Mouse (Mus musculus) embryonic stem cell, embryonic (primary cell): ENCODE results near the gene Plscr1.

Experiments
- CTCF ChIA-PET, 4 experiments: fragments of 300-600 bp in 2 of 4; fragments of 350-600 bp in 2 of 4; sonication (Branson Sonifier 250); formaldehyde crosslinking; loops; one replicate each; lab custom pipeline; 2022; ENCODE audit warnings: inconsistent platforms in 2 of 4; lab: Charles Lee
- POLR2A ChIA-PET, 4 experiments: fragments of 300-600 bp in 2 of 4; fragments of 350-600 bp in 2 of 4; sonication (Branson Sonifier 250); formaldehyde crosslinking; loops; one replicate each; lab custom pipeline; 2022; ENCODE audit warnings: antibody characterized with exemption in 4 of 4, inconsistent platforms in 1 of 4; lab: Charles Lee

Gene Plscr1

DNA sequence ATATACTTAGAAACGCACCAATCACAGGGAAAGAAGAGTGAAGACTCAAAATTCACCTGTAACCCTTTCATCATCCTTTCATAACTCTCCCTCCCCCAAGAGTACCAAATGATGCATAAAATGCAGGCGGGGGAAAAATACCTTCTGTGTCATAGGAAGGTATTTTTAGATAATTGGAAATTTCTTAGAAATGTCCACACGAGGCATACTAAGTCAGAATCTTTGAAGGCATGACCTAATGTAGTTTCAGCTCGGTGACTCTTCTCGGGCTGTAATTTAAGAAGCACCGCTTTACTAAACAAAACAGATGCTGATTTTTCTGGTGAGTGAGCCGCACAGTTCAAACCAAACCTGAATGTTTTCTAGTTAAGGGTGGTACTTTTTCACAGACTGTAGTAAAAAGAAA is at the start of gene Plscr1:
Plscr1 (plus strand) TSS at position 304 of the 406 bp plus-strand sequence.
- ChIA-PET CTCF (no interaction called here), POLR2A (interaction anchor here in 3 of 4 experiments (0.6 to 5.8 kb wide), 18 partner anchors 10 to 293 kb away, joined by 3 to 92 read pairs (median 7); partner anchors contain the start of genes Plscr2 (in 2 of the 3) and Plod2 (in 1 of the 3))

GRCm38 (mm10) chr9:92204397-92204796 is 45.2 kb upstream of the Plscr1 start:
- ChIA-PET POLR2A (no interaction called here), CTCF (no interaction called here)

- ChIA-PET POLR2A (no interaction called here), CTCF (no interaction called here)
Observed at GRCm38 (mm10) chr9:92207307-92207706, 42.2 kb upstream of the Plscr1 start.

DNA sequence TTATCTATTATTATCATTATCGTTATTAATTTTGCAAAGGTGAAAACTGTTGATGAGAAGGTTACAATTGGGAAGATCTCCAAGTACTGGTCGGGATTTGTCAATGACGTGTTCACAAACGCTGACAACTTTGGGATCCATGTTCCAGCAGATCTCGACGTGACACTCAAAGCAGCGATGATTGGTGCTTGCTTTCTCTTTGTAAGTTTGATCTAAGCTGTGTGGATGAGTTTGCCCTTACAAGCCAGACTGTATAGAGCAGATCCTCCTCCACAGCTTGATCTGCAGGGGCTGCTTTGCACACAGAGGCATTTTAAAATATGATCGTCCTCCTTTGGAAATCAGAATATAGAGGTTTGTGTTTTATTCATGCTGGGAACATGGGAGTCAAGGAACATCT is 41.8 kb upstream of the Plscr1 start:
- POLR2A ChIA-PET, result no interaction called here
- CTCF ChIA-PET, result interaction anchor here in 1 of 4 experiments (0.6 kb wide), 1 partner anchor 23 kb away, joined by 16 read pairs; no protein-coding TSS in a partner anchor

- ChIA-PET POLR2A (no interaction called here), CTCF (no interaction called here)
Observed at GRCm38 (mm10) chr9:92209850-92210249, 39.7 kb upstream of the Plscr1 start.

- CTCF ChIA-PET, result interaction anchor here in 1 of 4 experiments (0.6 kb wide), 1 partner anchor 53 kb away, joined by 4 read pairs; no protein-coding TSS in a partner anchor
Observed at GRCm38 (mm10) chr9:92210386-92210967, 39.1 kb upstream of the Plscr1 start.

DNA sequence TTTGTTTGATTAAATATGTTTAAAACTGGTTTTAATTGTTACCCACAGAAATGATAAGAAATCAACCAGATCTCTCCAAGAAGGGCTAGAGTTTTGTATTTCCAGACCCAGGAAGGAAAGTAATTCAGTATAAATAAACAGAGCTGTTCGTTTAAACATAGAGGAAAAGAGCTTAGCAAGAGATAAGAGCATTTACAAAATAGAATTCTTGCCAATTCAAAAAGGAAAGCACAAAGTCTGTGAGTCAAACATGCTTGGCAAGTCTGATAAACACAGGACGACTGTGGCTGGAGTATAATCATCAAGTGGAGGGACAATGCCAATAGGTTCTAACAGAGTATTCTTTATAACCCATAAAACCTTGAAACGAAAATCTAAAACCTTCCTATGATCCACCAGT is 38.5 kb upstream of the Plscr1 start:
- POLR2A ChIA-PET, result no interaction called here
- CTCF ChIA-PET, result interaction anchor here in 1 of 4 experiments (0.6 kb wide), 1 partner anchor 53 kb away, joined by 4 read pairs; no protein-coding TSS in a partner anchor

More at GRCm38 (mm10) chr9:92210386-92210967, 39.1 kb upstream of the Plscr1 start:
- POLR2A ChIA-PET, result no interaction called here

DNA sequence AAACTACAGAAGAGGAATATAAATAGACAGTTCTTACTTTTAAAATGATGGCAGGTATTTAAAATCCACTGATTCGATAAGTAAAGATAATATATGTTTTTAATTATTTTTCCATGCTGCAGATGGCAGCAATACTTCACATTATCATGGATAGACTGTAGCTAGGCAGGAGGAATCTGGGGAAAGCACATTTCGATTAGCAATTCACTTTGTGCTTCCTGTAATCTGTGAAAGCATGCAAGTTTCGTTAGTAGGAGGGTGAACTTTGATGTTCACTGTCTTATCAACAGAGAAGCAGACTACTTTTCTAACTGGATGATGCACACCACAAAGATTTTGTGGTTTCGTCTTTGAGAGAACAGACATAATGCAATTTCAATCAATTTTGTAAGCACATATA is 32.1 kb upstream of the Plscr1 start:
- ChIA-PET CTCF (no interaction called here), POLR2A (no interaction called here)

- CTCF ChIA-PET, result no interaction called here
- POLR2A ChIA-PET, result no interaction called here
Observed at GRCm38 (mm10) chr9:92217896-92218295, 31.7 kb upstream of the Plscr1 start.

GRCm38 (mm10) chr9:92220151-92220550 is 29.4 kb upstream of the Plscr1 start:
- ChIA-PET CTCF (no interaction called here), POLR2A (interaction anchor here in 1 of 4 experiments (0.7 kb wide), 1 partner anchor 1738 kb away, joined by 3 read pairs; no protein-coding TSS in a partner anchor)

DNA sequence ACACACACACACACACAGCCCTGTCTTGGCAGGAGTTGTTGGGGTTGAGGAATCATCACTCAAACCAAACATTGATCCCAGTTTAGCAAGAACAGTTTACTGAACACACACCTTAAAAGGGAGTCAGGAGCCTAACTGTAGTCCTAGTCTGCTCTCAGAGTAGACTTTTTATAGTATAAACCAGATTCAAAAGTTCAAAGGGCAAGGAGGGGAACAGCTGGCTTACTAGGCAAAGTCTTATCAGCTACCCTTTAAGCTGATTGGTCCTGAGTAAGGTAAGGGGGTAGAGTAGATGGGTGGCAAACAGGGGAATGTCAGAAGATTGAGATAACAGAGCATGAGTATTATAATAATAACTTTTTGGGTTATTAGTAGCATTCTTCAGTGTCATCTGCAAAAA is 28.1 kb upstream of the Plscr1 start:
- ChIA-PET POLR2A (no interaction called here), CTCF (no interaction called here)

DNA sequence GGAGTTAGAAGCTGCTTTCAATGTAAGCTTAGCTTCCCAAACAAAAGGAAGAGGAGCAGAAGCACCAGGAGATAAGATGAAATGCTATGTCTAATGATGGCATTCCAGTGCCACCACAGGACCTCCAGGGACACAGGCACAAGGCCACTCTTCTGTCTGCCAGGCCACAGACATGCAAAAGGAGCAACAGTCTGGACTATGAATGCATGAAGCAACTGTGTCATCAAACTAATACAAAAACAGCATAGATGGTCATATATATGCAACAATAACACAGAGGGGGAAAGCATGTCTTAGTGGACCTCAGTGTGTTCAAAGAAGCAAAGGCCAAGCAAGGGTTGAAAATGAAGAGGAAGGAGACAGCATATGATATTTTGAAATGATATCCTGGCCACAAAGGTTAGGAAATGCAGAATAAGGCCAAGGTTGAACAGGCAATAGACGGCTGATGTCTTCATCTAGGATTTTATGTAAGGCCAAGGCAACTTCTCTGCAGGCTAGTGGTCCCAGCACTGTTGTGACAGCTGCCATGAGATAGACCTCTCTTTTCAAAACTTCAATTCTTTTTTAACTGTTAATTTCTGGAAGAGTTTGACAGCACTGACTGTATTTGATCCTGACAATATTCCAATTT is 24.8 kb upstream of the Plscr1 start:
- ChIA-PET POLR2A (no interaction called here), CTCF (no interaction called here)

DNA sequence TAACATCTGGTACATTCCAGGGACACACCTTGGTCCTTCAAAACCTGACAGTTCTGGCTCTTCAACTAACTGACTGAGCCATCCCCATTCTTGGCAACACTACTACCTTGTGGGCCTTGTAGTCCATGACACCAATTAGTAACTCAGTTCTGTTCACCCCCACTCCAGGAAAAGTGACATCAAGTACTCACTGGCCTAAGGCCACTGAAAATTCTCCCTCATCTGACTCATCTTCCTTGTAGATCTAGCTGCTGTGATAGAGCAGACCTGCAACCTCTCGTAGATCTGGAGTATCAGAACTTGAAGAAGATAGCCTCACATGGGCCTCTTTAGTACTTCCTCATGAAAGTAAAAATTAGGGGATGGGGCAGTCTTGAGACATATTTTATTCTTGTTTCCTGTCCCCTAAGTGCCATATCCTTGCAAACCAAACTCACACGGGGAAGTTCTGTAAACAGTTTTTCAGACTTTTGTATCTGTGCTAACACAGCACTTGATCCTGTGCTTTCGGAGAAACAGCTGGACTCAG is 23.4 kb upstream of the Plscr1 start:
- ChIA-PET CTCF (no interaction called here), POLR2A (no interaction called here)

GRCm38 (mm10) chr9:92226795-92227194 is 22.8 kb upstream of the Plscr1 start:
- POLR2A ChIA-PET, result no interaction called here
- CTCF ChIA-PET, result no interaction called here

GRCm38 (mm10) chr9:92228867-92229832 is 20.4 kb upstream of the Plscr1 start:
- CTCF ChIA-PET, result interaction anchor here in 1 of 4 experiments (0.6 kb wide), 1 partner anchor 149 kb away, joined by 4 read pairs; no protein-coding TSS in a partner anchor
- POLR2A ChIA-PET, result interaction anchor here in 3 of 4 experiments (0.6 to 1.4 kb wide), 4 partner anchors 21 to 32 kb away, joined by 3 to 6 read pairs (median 3); partner anchors contain the start of gene Plscr1 (in 1 of the 3)

DNA sequence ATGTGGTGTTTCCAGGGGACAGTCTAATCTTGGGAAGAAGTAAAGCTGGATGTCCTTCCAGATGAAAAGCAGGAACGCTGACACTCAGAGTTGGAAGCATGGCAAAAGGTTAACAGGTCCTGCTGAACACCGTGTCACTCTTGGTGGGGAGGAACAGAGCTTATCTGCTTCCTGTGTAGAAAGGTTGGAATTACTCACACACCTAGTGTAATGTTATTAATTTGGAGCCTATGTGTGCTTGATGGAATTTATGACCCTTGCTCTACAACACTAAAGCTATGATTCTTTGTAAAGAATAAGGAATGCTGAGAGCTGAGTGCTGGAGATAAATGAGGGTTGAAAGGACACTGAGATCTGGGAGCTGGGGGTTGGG is 19.7 kb upstream of the Plscr1 start:
- ChIA-PET CTCF (interaction anchor here in 1 of 4 experiments (0.6 kb wide), 1 partner anchor 22 kb away, joined by 16 read pairs; no protein-coding TSS in a partner anchor), POLR2A (interaction anchor here in 3 of 4 experiments (0.6 to 1.2 kb wide), 6 partner anchors 20 to 479 kb away, joined by 3 read pairs; partner anchors contain the start of gene Plscr1 (in 1 of the 3))

- POLR2A ChIA-PET, result no interaction called here
- CTCF ChIA-PET, result no interaction called here
Observed at GRCm38 (mm10) chr9:92234901-92235458, 14.6 kb upstream of the Plscr1 start.

DNA sequence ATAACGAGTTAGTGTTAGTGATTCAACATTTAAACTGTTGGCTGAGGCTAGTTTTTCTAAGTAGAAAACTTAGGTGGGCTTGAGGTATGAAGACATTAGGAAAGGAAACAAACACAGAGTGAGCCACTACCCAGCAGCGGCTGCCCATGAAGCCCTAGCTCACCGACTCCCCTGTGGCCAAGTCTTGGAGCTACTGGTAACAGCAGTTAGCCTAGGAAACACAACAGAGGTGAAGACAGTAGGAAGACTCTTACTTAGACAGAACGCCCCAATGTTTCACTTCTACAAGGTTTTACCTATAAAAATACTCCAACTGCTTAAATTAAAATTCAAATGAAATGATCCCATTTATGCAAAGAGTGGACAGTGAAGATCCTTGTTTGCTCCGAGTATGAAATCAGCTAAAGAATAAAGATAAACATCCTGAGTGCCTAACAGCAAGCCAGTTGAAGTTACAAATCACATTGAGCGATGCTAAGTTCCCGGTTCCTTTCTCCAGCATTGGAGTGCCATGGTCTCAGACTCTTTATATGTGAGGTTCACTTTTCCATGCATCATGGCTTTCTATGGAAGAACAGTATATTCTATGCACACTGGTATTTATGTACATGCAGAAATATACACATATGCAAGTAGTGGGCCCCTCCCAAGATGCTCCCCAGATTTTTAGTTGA is 640 bp upstream of the Plscr1 start:
- POLR2A ChIA-PET, result interaction anchor here in 3 of 4 experiments (1.0 to 5.8 kb wide), 6 partner anchors 10 to 22 kb away, joined by 4 to 92 read pairs (median 14); no protein-coding TSS in a partner anchor
- CTCF ChIA-PET, result interaction anchor here in 1 of 4 experiments (0.6 kb wide), 1 partner anchor 436 kb away, joined by 3 read pairs; no protein-coding TSS in a partner anchor
